Mouse (Mus musculus): ENCODE measurements around the gene Adat1.

DNA sequence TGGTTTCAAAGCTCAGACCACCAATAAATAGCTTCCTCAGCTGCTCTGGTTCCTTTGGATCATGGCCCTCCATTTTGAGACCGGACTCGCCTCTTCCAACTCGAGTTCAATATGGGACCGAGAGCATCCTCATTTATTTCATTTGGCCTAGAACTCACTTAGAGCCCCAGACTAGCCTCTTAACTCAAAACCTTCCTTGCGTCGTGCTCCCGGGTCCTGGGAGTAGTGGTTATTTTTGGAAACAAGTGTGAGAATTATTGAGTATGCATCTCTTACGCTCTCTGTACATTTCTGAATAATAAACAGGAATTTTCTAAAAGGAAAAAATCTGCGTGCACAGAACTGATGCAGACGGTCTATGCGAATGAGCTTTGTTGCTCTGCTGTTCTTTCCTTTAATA is 22.8 kb upstream of the Adat1 start, which contains the start of gene Gm6793:
- TF ChIP-seq CTCF (IDR thresholded peaks at IDR 0.05; ENCODE audit: control insufficient read depth, insufficient read depth, insufficient replicate concordance, low read depth, low read length), result no peak
- no peak for TF ChIP-seq POLR2A (IDR thresholded peaks at IDR 0.05; ENCODE audit: control insufficient read depth, low read depth, low read length)

Measured in testis, adult 2 months (tissue).